Mouse (Mus musculus) heart, postnatal 0 days (tissue): ENCODE measurements around the gene Trp53i13.

Source experiments
- CTCF ChIP-seq: IDR thresholded peaks from 2 replicates; pipeline ENCODE4 v1.5.1; 2016; ENCODE audit warnings: antibody characterized with exemption, control low read depth, low read depth
- EP300 ChIP-seq: IDR thresholded peaks from 2 replicates; pipeline ENCODE4 v1.6.1; 2016; ENCODE audit warnings: antibody characterized with exemption, low read depth

GRCm38 (mm10) chr11:77507426-77507825, 8.4 kb downstream of the Trp53i13 start:
- TF ChIP-seq CTCF, result no peak
- TF ChIP-seq EP300, result no peak
